Mouse (Mus musculus) small intestine, adult 2 months (tissue): ENCODE data around the gene Exo1. TPM values are rescaled to one million over a fixed set of nuclear protein-coding genes. Genes with fewer than 3 reads are reported as not detected.

ENCODE experiments used
- H3K27ac ChIP-seq: fragments of 200-500 bp; 2 replicates; pipeline ENCODE4 v1.5.1; 2012; ENCODE audit warnings: low read depth, low read length, control low read depth, inconsistent platforms; ENCODE audit not compliant: insufficient read depth
- H3K27me3 ChIP-seq: fragments of 200-500 bp; 2 replicates; pipeline ENCODE4 v1.6.1; 2012; ENCODE audit warnings: mild to moderate bottlenecking, moderate library complexity, low read length, inconsistent platforms; ENCODE audit not compliant: control insufficient read depth, insufficient read depth
- H3K36me3 ChIP-seq: fragments of 200-500 bp; 2 replicates; pipeline ENCODE4 v1.6.1; 2012; ENCODE audit warnings: mild to moderate bottlenecking, low read length, control low read depth, inconsistent platforms; ENCODE audit not compliant: control insufficient read depth, insufficient read depth
- H3K4me1 ChIP-seq: fragments of 200-500 bp; 2 replicates; pipeline ENCODE4 v1.6.1; 2012; ENCODE audit warnings: low read length, inconsistent platforms, mixed read lengths; ENCODE audit not compliant: control insufficient read depth, insufficient read depth, insufficient read length
- H3K4me3 ChIP-seq: fragments of 200-500 bp; 2 replicates; pipeline ENCODE4 v1.5.1; 2012; ENCODE audit warnings: low read depth, mild to moderate bottlenecking, control low read depth, inconsistent platforms, low read length, moderate library complexity
- CTCF ChIP-seq: fragments of 200-500 bp; IDR thresholded peaks from 2 replicates; pipeline ENCODE4 v1.5.1; 2012; ENCODE audit warnings: low read depth, mild to moderate bottlenecking, control low read depth, inconsistent platforms, low read length, moderate library complexity, mixed read lengths; ENCODE audit not compliant: insufficient replicate concordance, insufficient read length; ENCODE audit errors: extremely low read depth
- POLR2A ChIP-seq: fragments of 200-500 bp; IDR thresholded peaks from 2 replicates; pipeline ENCODE4 v1.6.1; 2012; ENCODE audit warnings: low read depth, mild to moderate bottlenecking, control low read depth, inconsistent platforms, low read length, moderate library complexity
- WGBS: fragments of 180-500 bp; shearing (Covaris S2); methylation state at CpG from one replicate; pipeline ENCODE4 v1.1.7; 2018; 5-methylcytosine and 5-hydroxymethylcytosine counted together
- polyA plus RNA-seq: library from polyadenylated mRNA; depleted of rRNA; stranded (reverse); fragments of >200 nt; gene quantifications from 2 replicates; pipeline ENCODE4 v1.2.3, GENCODE M21; 2012

The Exo1 gene
- polyA plus RNA-seq, 1 experiment, result 0.20 TPM

- 43% methylated on average over 7 of the region's 7 CpGs for WGBS
- TF ChIP-seq POLR2A (no peak), CTCF (peak; percentile 40; the same call in 1 of the 2 replicates)
These were observed 43.7 kb downstream of the Exo1 start for GRCm38 (mm10) chr1:175923848-175924787.

DNA sequence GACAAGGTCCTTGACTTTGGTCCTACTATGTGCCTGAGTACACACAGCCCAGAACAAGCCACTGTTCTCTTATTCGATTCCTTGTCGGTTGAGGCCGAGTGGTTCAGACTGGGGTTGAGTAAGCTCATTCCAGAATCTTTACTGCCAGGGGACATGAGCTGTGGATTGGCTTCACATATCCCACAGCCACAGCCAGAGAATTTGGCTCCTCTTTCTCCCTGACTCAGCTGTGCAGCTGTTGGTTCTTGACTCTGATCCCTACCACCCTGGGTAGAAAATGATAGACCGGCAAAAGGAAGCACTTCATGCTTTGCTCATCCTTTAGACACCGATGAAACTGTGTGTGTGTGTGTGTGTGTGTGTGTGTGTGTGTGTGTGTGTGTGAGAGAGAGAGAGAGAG, 51.0 kb downstream of the Exo1 start:
- Histone ChIP-seq H3K27me3 (no peaks in the 10 kb centered on the region), H3K4me3 (no peak overlapping the region), H3K36me3 (no peaks in the 10 kb centered on the region), H3K27ac (no peak overlapping the region), H3K4me1 (no peaks in the 10 kb centered on the region)
- TF ChIP-seq CTCF (no peak), POLR2A (no peak)
- 85% methylated on average over 5 of the region's 5 CpGs for WGBS

More at GRCm38 (mm10) chr1:175923848-175924787, 43.7 kb downstream of the Exo1 start:
- Histone ChIP-seq H3K27ac (no peak overlapping the region), H3K4me1 (no peaks in the 10 kb centered on the region), H3K36me3 (no peaks in the 10 kb centered on the region), H3K4me3 (no peak overlapping the region), H3K27me3 (no peaks in the 10 kb centered on the region)

- no peak overlapping the region for H3K4me3 ChIP-seq
- TF ChIP-seq CTCF, result peak; percentile 30; the same call in 1 of the 2 replicates
- no peak for TF ChIP-seq POLR2A
- H3K36me3 ChIP-seq, result no peaks in the 10 kb centered on the region
- 15% methylated on average over 11 of the region's 11 CpGs for WGBS
- no peaks in the 10 kb centered on the region for H3K4me1 ChIP-seq
- no peak overlapping the region for H3K27ac ChIP-seq
- no peaks in the 10 kb centered on the region for H3K27me3 ChIP-seq
These were observed 55.9 kb downstream of the Exo1 start for GRCm38 (mm10) chr1:175936282-175936737.

- no peaks in the 10 kb centered on the region for H3K4me1 ChIP-seq
- H3K27me3 ChIP-seq, result no peaks in the 10 kb centered on the region
- H3K4me3 ChIP-seq, result no peak overlapping the region
- H3K27ac ChIP-seq, result no peak overlapping the region
- 76% methylated on average over 3 of the region's 3 CpGs for WGBS
- no peaks in the 10 kb centered on the region for H3K36me3 ChIP-seq
- TF ChIP-seq CTCF, result no peak
- TF ChIP-seq POLR2A, result no peak
These were observed 58.4 kb downstream of the Exo1 start for GRCm38 (mm10) chr1:175938731-175939130.

- no peak overlapping the region for H3K4me3 ChIP-seq
- no peaks in the 10 kb centered on the region for H3K36me3 ChIP-seq
- TF ChIP-seq CTCF (no peak), POLR2A (no peak)
- no peaks in the 10 kb centered on the region for H3K27me3 ChIP-seq
- 75% methylated on average over 7 of the region's 7 CpGs for WGBS
- no peak overlapping the region for H3K27ac ChIP-seq
- H3K4me1 ChIP-seq, result no peaks in the 10 kb centered on the region
These were observed 62.8 kb downstream of the Exo1 start for GRCm38 (mm10) chr1:175943168-175943567.

GRCm38 (mm10) chr1:175946718-175947315, 66.4 kb downstream of the Exo1 start:
- no peaks in the 10 kb centered on the region for H3K4me1 ChIP-seq
- 47% methylated on average over 4 of the region's 4 CpGs for WGBS
- no peaks in the 10 kb centered on the region for H3K27me3 ChIP-seq
- no peak overlapping the region for H3K27ac ChIP-seq
- TF ChIP-seq CTCF (no peak), POLR2A (no peak)
- no peak overlapping the region for H3K4me3 ChIP-seq
- no peaks in the 10 kb centered on the region for H3K36me3 ChIP-seq

DNA sequence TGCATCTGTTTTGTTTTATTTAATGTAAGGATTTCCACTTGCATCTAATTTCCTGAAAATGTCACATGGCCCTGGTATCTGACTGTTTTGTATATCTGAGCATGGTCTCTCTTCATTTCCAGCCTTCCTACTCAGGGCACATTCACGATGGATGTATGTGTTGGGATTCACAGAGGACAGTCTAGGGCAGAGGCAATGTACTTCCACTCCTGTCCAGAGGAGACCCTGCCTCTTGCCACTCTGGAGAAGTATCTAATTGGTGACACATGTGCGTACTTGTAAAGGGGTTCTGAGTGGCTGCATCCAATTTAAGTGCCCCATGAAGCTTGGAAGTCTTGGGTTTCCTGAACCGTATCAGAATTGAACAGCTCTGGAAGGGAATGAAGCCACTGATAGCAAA, 70.0 kb downstream of the Exo1 start:
- 88% methylated on average over 3 of the region's 3 CpGs for WGBS
- no peak for TF ChIP-seq CTCF
- TF ChIP-seq POLR2A, result no peak
- Histone ChIP-seq H3K4me1 (no peaks in the 10 kb centered on the region), H3K27ac (no peak overlapping the region), H3K27me3 (no peaks in the 10 kb centered on the region), H3K36me3 (no peaks in the 10 kb centered on the region), H3K4me3 (no peak overlapping the region)
